Mouse (Mus musculus): ENCODE measurements at regions not wholly inside any gene's neighbourhood (a gene's known extent, or its start where the extent isn't known, plus 50 kb on each side); places are given as distances from the start of the nearest gene placed in this dataset.

GRCm38 (mm10) chrX:167130601-167131000 is 78.5 kb downstream of the Tmsb4x start:
- no peak overlapping the region for H3K27ac ChIP-seq (ENCODE audit: low read depth, low read length)
- no peaks in the 10 kb centered on the region for H3K4me1 ChIP-seq (replicated peaks; ENCODE audit: control insufficient read depth, insufficient read depth, low read length)
- no peaks in the 10 kb centered on the region for H3K9me3 ChIP-seq (ENCODE audit: control insufficient read depth, low read length)
- WGBS: 85% methylated on average over 5 of the region's 5 CpGs
- no peaks in the 10 kb centered on the region for H3K36me3 ChIP-seq (ENCODE audit: control insufficient read depth, insufficient read depth, low read length)
- peaks cover 7% of the 10 kb centered on the region for H3K27me3 ChIP-seq (ENCODE audit: control insufficient read depth, insufficient read depth, low read length)
- no peak overlapping the region for H3K4me2 ChIP-seq (replicated peaks; ENCODE audit: low read depth, low read length)
- ATAC-seq (ENCODE audit: low FRiP score): no peak
- no peak overlapping the region for H3K4me3 ChIP-seq (ENCODE audit: low read depth, low read length)
- DNase-seq (ENCODE audit: low spot score): no peak
- H3K9ac ChIP-seq (ENCODE audit: low read depth, low read length): no peak overlapping the region

DNA sequence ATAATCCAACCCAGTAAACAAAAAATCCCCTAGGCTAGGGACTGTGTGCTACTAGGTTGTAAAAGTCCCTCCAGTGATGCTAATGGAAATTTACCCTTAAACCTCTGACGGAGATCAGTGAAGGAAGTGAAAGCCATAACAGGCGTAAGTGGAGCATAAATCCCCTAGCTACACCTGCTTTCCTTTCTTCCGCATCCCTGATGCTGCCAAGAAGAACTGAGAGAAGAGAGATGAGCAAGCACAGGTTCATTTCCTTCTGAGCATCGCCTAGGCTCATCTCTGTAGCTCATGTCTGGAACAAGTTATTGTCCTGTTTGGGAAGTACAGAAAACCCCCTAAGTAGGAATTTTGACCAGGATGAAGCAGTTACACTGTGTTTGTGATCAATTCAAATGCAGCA is 89.8 kb downstream of the Tmsb4x start:
- no peak for DNase-seq (ENCODE audit: low spot score)
- no peak overlapping the region for H3K27ac ChIP-seq (ENCODE audit: low read depth, low read length)
- peaks cover 5% of the 10 kb centered on the region; the same call in 1 of the 2 replicates for H3K27me3 ChIP-seq (ENCODE audit: control insufficient read depth, insufficient read depth, low read length)
- H3K4me2 ChIP-seq (replicated peaks; ENCODE audit: low read depth, low read length): no peak overlapping the region
- H3K9me3 ChIP-seq (ENCODE audit: control insufficient read depth, low read length): no peaks in the 10 kb centered on the region
- ATAC-seq (ENCODE audit: low FRiP score): no peak
- H3K4me1 ChIP-seq (replicated peaks; ENCODE audit: control insufficient read depth, insufficient read depth, low read length): no peaks in the 10 kb centered on the region
- H3K36me3 ChIP-seq (ENCODE audit: control insufficient read depth, insufficient read depth, low read length): no peaks in the 10 kb centered on the region
- no peak overlapping the region for H3K4me3 ChIP-seq (ENCODE audit: low read depth, low read length)
- H3K9ac ChIP-seq (ENCODE audit: low read depth, low read length): no peak overlapping the region
- WGBS: 87% methylated on average over 4 of the region's 4 CpGs

DNA sequence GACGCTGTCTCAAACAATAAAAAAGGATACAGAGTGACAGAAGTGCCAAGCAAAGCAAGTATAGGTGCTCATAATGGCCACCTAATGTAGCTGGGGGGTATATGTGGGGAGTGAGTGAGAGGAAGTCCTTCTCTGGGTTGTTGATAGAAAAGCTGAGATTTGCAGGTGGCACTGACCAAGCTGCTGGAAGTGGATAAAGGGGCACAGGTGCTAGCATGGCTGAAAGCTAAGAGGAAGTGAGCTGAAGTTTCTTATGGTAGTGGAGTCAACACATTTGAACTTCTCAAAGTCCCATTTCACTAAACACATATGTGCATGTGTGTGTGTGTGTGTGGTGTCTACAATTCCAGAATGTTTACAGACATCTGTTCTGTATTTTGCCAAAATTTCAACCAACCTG is 94.0 kb downstream of the Tmsb4x start:
- Histone ChIP-seq H3K9ac (ENCODE audit: low read depth, low read length) (no peak overlapping the region), H3K4me2 (replicated peaks; ENCODE audit: low read depth, low read length) (no peak overlapping the region), H3K9me3 (ENCODE audit: control insufficient read depth, low read length) (no peaks in the 10 kb centered on the region), H3K27me3 (ENCODE audit: control insufficient read depth, insufficient read depth, low read length) (peaks cover 8% of the 10 kb centered on the region; the same call in 1 of the 2 replicates), H3K36me3 (ENCODE audit: control insufficient read depth, insufficient read depth, low read length) (no peaks in the 10 kb centered on the region), H3K4me3 (ENCODE audit: low read depth, low read length) (no peak overlapping the region), H3K4me1 (replicated peaks; ENCODE audit: control insufficient read depth, insufficient read depth, low read length) (no peaks in the 10 kb centered on the region), H3K27ac (ENCODE audit: low read depth, low read length) (no peak overlapping the region)
- DNase-seq (ENCODE audit: low spot score) (no peak), ATAC-seq (ENCODE audit: low FRiP score) (no peak)
- WGBS: 85% methylated on average over 1 of the region's 1 CpGs

- Histone ChIP-seq H3K27ac (ENCODE audit: low read depth, low read length) (no peak overlapping the region), H3K4me1 (replicated peaks; ENCODE audit: control insufficient read depth, insufficient read depth, low read length) (no peaks in the 10 kb centered on the region), H3K4me2 (replicated peaks; ENCODE audit: low read depth, low read length) (no peak overlapping the region), H3K4me3 (ENCODE audit: low read depth, low read length) (no peak overlapping the region), H3K9me3 (ENCODE audit: control insufficient read depth, low read length) (no peaks in the 10 kb centered on the region), H3K36me3 (ENCODE audit: control insufficient read depth, insufficient read depth, low read length) (no peaks in the 10 kb centered on the region), H3K9ac (ENCODE audit: low read depth, low read length) (no peak overlapping the region), H3K27me3 (ENCODE audit: control insufficient read depth, insufficient read depth, low read length) (peaks cover 7% of the 10 kb centered on the region)
- DNase-seq (ENCODE audit: low spot score) (no peak), ATAC-seq (ENCODE audit: low FRiP score) (no peak)
- WGBS: 85% methylated on average over 7 of the region's 7 CpGs
Observed at GRCm38 (mm10) chrX:167111059-167111871, 97.8 kb downstream of the Tmsb4x start.

DNA sequence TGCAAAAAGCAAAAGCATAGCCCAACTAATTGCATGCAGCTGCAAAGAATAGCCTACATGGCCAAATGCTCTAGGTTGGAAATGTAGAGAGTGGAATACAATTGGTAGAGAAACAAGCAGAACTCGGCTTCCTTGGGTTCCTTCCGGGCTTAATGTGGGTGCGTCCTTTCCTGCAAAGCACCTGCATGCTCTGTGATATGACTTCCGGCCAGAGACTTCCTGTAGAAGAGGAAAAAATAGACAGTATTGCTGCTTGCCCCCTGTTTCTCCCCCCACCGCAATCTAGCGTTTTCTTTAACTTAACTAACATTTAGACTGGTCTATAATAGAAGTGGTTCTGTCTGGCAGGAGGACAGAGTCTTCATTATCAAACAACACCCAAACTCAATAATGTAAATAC is 100.8 kb downstream of the Tmsb4x start:
- no peak overlapping the region for H3K9ac ChIP-seq (ENCODE audit: low read depth, low read length)
- no peaks in the 10 kb centered on the region for H3K36me3 ChIP-seq (ENCODE audit: control insufficient read depth, insufficient read depth, low read length)
- no peaks in the 10 kb centered on the region for H3K4me1 ChIP-seq (replicated peaks; ENCODE audit: control insufficient read depth, insufficient read depth, low read length)
- ATAC-seq (ENCODE audit: low FRiP score) (no peak), DNase-seq (ENCODE audit: low spot score) (no peak)
- H3K27ac ChIP-seq (ENCODE audit: low read depth, low read length): no peak overlapping the region
- H3K27me3 ChIP-seq (ENCODE audit: control insufficient read depth, insufficient read depth, low read length): peaks cover 12% of the 10 kb centered on the region
- no peaks in the 10 kb centered on the region for H3K9me3 ChIP-seq (ENCODE audit: control insufficient read depth, low read length)
- no peak overlapping the region for H3K4me3 ChIP-seq (ENCODE audit: low read depth, low read length)
- H3K4me2 ChIP-seq (replicated peaks; ENCODE audit: low read depth, low read length): no peak overlapping the region
- WGBS: 96% methylated on average over 6 of the region's 6 CpGs

- 84% methylated on average over 4 of the region's 4 CpGs for WGBS
Observed at GRCm38 (mm10) chrX:167107469-167107868, 101.6 kb downstream of the Tmsb4x start.

GRCm38 (mm10) chrX:167105931-167106417 is 103.1 kb downstream of the Tmsb4x start:
- Histone ChIP-seq H3K9ac (ENCODE audit: low read depth, low read length) (no peak overlapping the region), H3K27ac (ENCODE audit: low read depth, low read length) (no peak overlapping the region), H3K4me2 (replicated peaks; ENCODE audit: low read depth, low read length) (no peak overlapping the region), H3K4me3 (ENCODE audit: low read depth, low read length) (no peak overlapping the region), H3K4me1 (replicated peaks; ENCODE audit: control insufficient read depth, insufficient read depth, low read length) (no peaks in the 10 kb centered on the region), H3K36me3 (ENCODE audit: control insufficient read depth, insufficient read depth, low read length) (no peaks in the 10 kb centered on the region), H3K27me3 (ENCODE audit: control insufficient read depth, insufficient read depth, low read length) (peaks cover 12% of the 10 kb centered on the region), H3K9me3 (ENCODE audit: control insufficient read depth, low read length) (no peaks in the 10 kb centered on the region)
- ATAC-seq (ENCODE audit: low FRiP score): no peak
- DNase-seq (ENCODE audit: low spot score): peak; percentile 6
- WGBS: 65% methylated on average over 11 of the region's 11 CpGs

More at GRCm38 (mm10) chrX:167107469-167107868, 101.6 kb downstream of the Tmsb4x start:
- DNase-seq (ENCODE audit: low spot score) (no peak), ATAC-seq (ENCODE audit: low FRiP score) (no peak)
- Histone ChIP-seq H3K4me2 (replicated peaks; ENCODE audit: low read depth, low read length) (no peak overlapping the region), H3K9ac (ENCODE audit: low read depth, low read length) (no peak overlapping the region), H3K27ac (ENCODE audit: low read depth, low read length) (no peak overlapping the region), H3K4me3 (ENCODE audit: low read depth, low read length) (no peak overlapping the region), H3K36me3 (ENCODE audit: control insufficient read depth, insufficient read depth, low read length) (no peaks in the 10 kb centered on the region), H3K9me3 (ENCODE audit: control insufficient read depth, low read length) (no peaks in the 10 kb centered on the region), H3K27me3 (ENCODE audit: control insufficient read depth, insufficient read depth, low read length) (peaks cover 14% of the 10 kb centered on the region), H3K4me1 (replicated peaks; ENCODE audit: control insufficient read depth, insufficient read depth, low read length) (no peaks in the 10 kb centered on the region)

DNA sequence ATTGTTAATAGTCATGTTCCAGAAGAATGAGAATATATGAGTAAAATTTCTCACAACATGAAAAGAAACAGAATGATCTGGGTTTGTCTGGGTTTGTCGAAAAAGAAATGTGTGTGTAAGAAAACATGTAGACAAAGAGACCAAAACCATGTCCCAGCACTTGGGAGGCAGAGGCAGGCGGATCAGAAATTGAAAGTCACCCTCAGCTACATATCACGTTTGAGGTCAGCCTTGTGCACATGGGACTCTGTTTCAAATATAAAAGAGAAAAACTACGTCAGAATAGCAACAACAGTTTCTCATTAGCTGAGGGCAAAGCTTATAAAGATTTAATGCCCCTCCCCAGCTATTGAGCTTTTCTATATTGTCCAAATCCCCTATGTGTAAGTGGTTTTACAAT is 103.8 kb downstream of the Tmsb4x start:
- peaks cover 12% of the 10 kb centered on the region for H3K27me3 ChIP-seq (ENCODE audit: control insufficient read depth, insufficient read depth, low read length)
- WGBS: 71% methylated on average over 4 of the region's 4 CpGs
- DNase-seq (ENCODE audit: low spot score) (no peak), ATAC-seq (ENCODE audit: low FRiP score) (no peak)
- no peak overlapping the region for H3K4me2 ChIP-seq (replicated peaks; ENCODE audit: low read depth, low read length)
- no peaks in the 10 kb centered on the region for H3K36me3 ChIP-seq (ENCODE audit: control insufficient read depth, insufficient read depth, low read length)
- no peak overlapping the region for H3K4me3 ChIP-seq (ENCODE audit: low read depth, low read length)
- no peak overlapping the region for H3K27ac ChIP-seq (ENCODE audit: low read depth, low read length)
- H3K9ac ChIP-seq (ENCODE audit: low read depth, low read length): no peak overlapping the region
- no peaks in the 10 kb centered on the region for H3K4me1 ChIP-seq (replicated peaks; ENCODE audit: control insufficient read depth, insufficient read depth, low read length)
- no peaks in the 10 kb centered on the region for H3K9me3 ChIP-seq (ENCODE audit: control insufficient read depth, low read length)

- Histone ChIP-seq H3K27ac (ENCODE audit: low read depth, low read length) (0 out of 2 replicates have a peak overlapping the region, but pooled peaks have one; percentile 27), H3K27me3 (ENCODE audit: control insufficient read depth, insufficient read depth, low read length) (peaks cover 12% of the 10 kb centered on the region), H3K9me3 (ENCODE audit: control insufficient read depth, low read length) (no peaks in the 10 kb centered on the region), H3K4me2 (replicated peaks; ENCODE audit: low read depth, low read length) (no peak overlapping the region), H3K36me3 (ENCODE audit: control insufficient read depth, insufficient read depth, low read length) (no peaks in the 10 kb centered on the region), H3K4me1 (replicated peaks; ENCODE audit: control insufficient read depth, insufficient read depth, low read length) (no peaks in the 10 kb centered on the region), H3K9ac (ENCODE audit: low read depth, low read length) (no peak overlapping the region), H3K4me3 (ENCODE audit: low read depth, low read length) (no peak overlapping the region)
- no peak for ATAC-seq (ENCODE audit: low FRiP score)
- WGBS: 42% methylated on average over 4 of the region's 4 CpGs
- DNase-seq (ENCODE audit: low spot score): no peak
Observed at GRCm38 (mm10) chrX:167104247-167104621, 104.9 kb downstream of the Tmsb4x start.

Measured in hindbrain, embryonic 11.5 days (tissue).